Mouse (Mus musculus) embryonic stem cell, embryonic (primary cell): ENCODE results near the gene Cfap69.

Experiments
- CTCF ChIA-PET, 4 experiments: fragments of 300-600 bp in 2 of 4; fragments of 350-600 bp in 2 of 4; sonication (Branson Sonifier 250); formaldehyde crosslinking; loops; one replicate each; lab custom pipeline; 2022; ENCODE audit warnings: inconsistent platforms in 2 of 4; lab: Charles Lee
- POLR2A ChIA-PET, 4 experiments: fragments of 300-600 bp in 2 of 4; fragments of 350-600 bp in 2 of 4; sonication (Branson Sonifier 250); formaldehyde crosslinking; loops; one replicate each; lab custom pipeline; 2022; ENCODE audit warnings: antibody characterized with exemption in 4 of 4, inconsistent platforms in 1 of 4; lab: Charles Lee

The Cfap69 gene

DNA sequence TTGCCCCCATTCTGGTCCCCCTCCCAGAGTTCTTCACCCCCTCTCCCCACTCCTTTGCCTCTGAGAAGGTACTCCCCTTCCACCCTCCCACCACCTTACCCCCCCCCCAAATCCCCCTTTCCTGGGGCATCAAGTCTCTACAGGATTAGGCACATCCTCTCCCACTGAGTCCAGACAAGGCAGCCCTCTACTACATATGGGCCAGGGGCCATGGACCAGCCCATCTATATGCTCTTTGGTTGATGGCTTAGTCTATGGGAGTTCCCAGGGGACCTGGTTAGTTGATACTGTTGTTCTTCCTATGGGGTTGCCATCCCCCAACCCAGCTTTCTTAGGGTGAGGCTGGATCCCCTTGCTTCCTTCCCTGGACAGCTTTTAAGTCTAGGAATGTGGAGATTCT, 15.4 kb upstream of the Cfap69 start:
- CTCF ChIA-PET: no interaction called here
- POLR2A ChIA-PET: interaction anchor here in 1 of 4 experiments (1.4 kb wide), 1 partner anchor 120 kb away, joined by 4 read pairs; the partner anchor contains the start of gene Gtpbp10

DNA sequence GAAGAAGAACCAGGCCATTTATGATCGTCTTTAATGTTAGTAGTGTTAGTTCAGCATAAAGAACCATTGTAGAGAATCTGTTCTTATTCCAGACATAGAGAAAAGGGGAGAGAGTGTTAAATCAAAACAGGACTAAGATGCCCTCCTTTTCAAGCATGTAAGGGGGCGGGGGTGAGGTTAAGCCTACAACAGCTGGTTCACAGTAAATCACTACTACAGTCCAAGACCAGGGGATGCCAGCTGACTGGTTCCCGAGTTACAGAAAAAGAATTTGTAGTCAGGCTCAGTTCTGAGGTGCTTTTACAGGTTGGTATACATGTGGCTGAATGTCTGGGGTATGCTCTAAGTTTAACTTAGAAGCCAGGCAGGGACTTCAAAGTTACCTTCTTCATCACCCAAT, 12.0 kb upstream of the Cfap69 start:
- ChIA-PET CTCF (no interaction called here), POLR2A (no interaction called here)

GRCm38 (mm10) chr5:5668920-5669319, 4.9 kb upstream of the Cfap69 start:
- POLR2A ChIA-PET: interaction anchor here in 1 of 4 experiments (1.2 kb wide), 1 partner anchor 9 kb away, joined by 3 read pairs; no protein-coding TSS in a partner anchor
- CTCF ChIA-PET: no interaction called here

DNA sequence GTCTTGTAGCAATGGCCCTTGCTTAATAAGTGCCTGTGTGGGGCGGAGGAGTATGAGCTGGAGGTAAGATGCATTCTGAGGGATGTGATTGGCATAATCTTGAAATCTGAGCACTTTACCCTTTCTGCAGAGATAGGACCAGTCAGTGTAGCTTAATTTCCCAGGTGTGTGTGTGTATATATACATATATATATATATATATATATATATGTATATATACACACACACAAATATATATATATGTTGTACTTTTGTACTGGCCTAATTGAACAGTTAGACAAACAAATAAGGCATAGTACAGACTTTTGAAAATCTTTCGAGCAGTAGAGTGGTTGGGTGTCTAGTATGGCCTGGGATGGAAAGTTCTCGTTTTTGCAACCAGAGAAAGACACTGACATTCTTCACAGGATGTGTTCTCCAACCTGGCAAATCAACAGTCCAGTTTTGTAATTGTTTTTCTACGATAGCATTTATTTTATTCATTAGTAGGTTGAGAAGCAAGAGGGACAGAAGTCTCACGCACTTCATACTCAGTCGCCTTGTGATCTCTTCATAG, 410 bp upstream of the Cfap69 start:
- ChIA-PET CTCF (no interaction called here), POLR2A (interaction anchor here in 3 of 4 experiments (0.8 to 1.3 kb wide), 5 partner anchors 13 to 105 kb away, joined by 3 to 9 read pairs (median 4); partner anchors contain the start of genes Gtpbp10 (in 1 of the 3) and Steap2 (in 1 of the 3))

GRCm38 (mm10) chr5:5663057-5663456, 982 bp downstream of the Cfap69 start:
- ChIA-PET CTCF (interaction anchor here in 1 of 4 experiments (1.7 kb wide), 1 partner anchor 86 kb away, joined by 5 read pairs; the partner anchor contains the start of gene Steap1), POLR2A (interaction anchor here in 1 of 4 experiments (0.7 kb wide), 1 partner anchor 56 kb away, joined by 4 read pairs; no protein-coding TSS in a partner anchor)

- ChIA-PET POLR2A (no interaction called here), CTCF (interaction anchor here in 1 of 4 experiments (0.7 kb wide), 1 partner anchor 150 kb away, joined by 3 read pairs; no protein-coding TSS in a partner anchor)
Observed at GRCm38 (mm10) chr5:5658680-5659079, 5.4 kb downstream of the Cfap69 start.

DNA sequence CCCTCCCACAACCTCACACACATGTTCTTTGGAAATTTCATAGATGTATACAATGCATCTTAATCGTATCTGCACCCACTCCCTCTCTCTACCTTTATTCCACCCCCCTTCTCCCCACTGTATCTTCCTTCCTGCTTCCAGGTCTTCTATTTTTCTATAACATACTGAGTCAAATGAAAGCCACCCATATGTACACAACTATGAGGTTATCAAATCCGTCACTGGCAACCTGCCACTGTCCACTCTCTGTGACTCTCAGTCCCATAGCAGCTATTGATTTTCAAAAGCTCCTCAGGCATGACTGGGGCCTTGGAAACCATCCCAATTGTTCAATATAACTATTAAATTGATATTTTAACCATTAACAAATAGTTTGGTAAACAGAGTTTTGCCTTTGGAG, 6.1 kb downstream of the Cfap69 start:
- ChIA-PET CTCF (no interaction called here), POLR2A (no interaction called here)

DNA sequence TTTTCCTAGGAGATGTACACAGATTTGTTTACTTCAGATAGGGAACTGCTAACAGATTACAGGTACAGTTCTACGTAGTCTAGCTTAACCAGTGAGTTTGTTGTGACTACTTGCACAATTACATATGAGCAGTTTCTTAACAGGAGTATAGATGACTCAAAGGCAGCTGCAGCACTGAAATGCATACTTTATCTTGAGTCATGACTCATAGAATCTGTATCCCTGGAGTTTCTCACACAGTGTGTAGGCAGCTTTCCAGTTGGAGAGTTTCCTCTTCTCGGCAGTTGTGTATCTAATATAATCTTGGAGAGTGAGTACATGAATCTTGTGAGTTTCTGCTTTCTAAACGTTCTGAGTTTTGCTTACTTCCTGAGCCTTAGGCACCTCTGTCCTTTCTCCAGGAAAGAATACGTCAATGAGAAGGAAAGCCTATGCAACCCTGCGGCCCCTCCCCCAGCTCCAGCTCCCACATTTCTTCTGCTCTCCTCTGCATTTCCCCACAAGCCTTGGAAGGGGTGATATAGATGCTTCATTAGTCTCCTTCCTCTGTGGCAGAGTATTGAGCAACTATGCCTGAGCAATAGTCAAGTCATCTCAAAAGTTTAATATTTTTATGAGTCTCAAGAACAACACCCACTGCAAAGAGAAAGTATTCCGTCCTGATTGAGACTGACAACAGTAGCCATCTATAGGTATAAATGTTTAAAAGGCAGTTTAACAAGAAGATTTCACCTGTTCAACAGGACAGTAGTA, 15.0 kb downstream of the Cfap69 start:
- ChIA-PET CTCF (interaction anchor here in 2 of 4 experiments (0.6 to 2.7 kb wide), 3 partner anchors 38 to 101 kb away, joined by 4 to 22 read pairs (median 9); partner anchors contain the start of gene Steap1 (in 2 of the 2)), POLR2A (interaction anchor here in 1 of 4 experiments (0.7 kb wide), 1 partner anchor 92 kb away, joined by 4 read pairs; no protein-coding TSS in a partner anchor)

DNA sequence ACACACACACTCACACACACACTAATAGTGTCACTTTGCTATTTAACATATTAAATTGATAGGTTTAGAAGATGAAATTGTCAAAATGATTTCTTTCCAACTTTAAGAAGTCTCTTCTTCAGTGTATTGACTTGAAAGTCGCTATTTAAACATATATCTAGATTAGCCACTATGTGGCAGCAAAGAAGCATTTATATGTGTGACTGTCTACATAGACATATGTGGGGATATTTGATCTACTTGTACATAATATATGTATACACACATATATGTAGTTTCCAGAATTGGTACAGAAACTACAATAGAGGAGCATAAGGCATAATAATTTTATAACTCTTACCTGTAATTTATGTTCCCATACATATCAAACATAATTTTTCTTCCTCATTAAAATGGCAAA, 17.9 kb downstream of the Cfap69 start:
- POLR2A ChIA-PET: no interaction called here
- CTCF ChIA-PET: interaction anchor here in 1 of 4 experiments (0.9 kb wide), 1 partner anchor 103 kb away, joined by 7 read pairs; the partner anchor contains the start of gene Steap1

GRCm38 (mm10) chr5:5638496-5638895, 25.5 kb downstream of the Cfap69 start:
- CTCF ChIA-PET: no interaction called here
- POLR2A ChIA-PET: interaction anchor here in 1 of 4 experiments (1.3 kb wide), 1 partner anchor 9 kb away, joined by 3 read pairs; no protein-coding TSS in a partner anchor

GRCm38 (mm10) chr5:5625491-5625890, 38.5 kb downstream of the Cfap69 start:
- ChIA-PET CTCF (no interaction called here), POLR2A (interaction anchor here in 1 of 4 experiments (0.6 kb wide), 1 partner anchor 667 kb away, joined by 3 read pairs; no protein-coding TSS in a partner anchor)

DNA sequence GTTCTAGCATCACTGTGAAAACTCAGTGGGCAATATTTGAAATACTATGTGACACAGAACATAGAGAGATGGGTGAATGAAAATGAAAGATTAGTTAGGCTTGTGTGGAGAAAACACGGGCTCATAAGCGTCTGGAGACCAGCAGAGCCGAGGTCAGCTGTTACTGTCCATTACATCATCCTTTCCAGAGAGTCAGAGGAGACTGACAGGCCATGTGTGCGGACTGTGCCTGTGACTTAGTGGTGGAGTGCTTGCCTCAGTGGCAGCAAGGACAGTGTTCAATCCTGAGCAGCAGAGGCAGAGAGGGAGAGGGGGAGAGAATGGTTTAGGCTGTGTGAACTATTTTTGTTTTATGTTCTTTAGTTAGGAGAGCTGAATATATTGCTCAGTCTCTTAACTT, 45.7 kb downstream of the Cfap69 start:
- POLR2A ChIA-PET: interaction anchor here in 2 of 4 experiments (0.6 kb wide), 2 partner anchors 58 to 248 kb away, joined by 3 to 6 read pairs; no protein-coding TSS in a partner anchor
- CTCF ChIA-PET: no interaction called here

DNA sequence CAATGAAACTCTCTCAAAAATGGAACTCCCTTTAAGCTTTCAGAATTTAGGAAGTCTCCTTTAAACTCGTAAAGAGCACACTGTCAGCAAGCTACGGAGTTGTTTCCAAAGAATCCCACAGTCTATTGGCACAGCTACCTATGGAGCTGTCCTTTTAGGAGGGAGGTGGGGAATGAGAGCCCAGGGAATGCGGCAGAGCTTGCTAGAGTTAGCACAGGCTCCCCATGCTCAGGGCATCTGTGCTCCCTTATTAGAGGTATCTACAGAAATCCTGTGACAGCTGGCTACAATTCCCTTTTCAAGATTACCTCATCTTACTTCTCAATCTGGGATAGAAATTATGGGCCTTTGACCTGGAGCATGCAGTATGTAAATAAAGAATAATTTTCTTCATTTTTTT, 53.5 kb downstream of the Cfap69 start:
- CTCF ChIA-PET: interaction anchor here in 1 of 4 experiments (0.7 kb wide), 1 partner anchor 38 kb away, joined by 4 read pairs; no protein-coding TSS in a partner anchor
- POLR2A ChIA-PET: interaction anchor here in 1 of 4 experiments (0.7 kb wide), 1 partner anchor 80 kb away, joined by 6 read pairs; no protein-coding TSS in a partner anchor

DNA sequence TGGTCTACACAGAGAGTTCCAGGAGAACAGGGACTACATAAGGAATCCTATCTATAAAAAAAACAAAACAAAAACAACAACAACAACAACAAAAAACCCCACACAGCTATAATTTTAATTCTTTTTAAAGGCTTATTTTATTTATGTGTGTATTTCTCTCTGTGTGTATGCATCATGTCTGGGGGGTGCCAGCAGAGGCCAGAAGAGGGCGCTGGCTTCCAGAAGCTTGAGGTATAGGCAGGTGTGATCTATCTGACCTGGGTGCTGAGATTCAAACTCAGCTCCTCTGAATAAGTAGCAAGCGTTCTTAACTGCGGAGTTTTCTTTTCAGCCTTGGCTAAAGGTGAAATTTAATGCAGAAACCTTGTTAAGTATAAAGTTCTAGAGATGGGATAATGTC, 76.4 kb downstream of the Cfap69 start:
- ChIA-PET CTCF (interaction anchor here in 2 of 4 experiments (0.5 to 0.8 kb wide), 4 partner anchors 9 to 162 kb away, joined by 3 to 5 read pairs (median 3); partner anchors contain the start of genes Gtpbp10 (in 1 of the 2) and Steap1 (in 1 of the 2)), POLR2A (no interaction called here)

DNA sequence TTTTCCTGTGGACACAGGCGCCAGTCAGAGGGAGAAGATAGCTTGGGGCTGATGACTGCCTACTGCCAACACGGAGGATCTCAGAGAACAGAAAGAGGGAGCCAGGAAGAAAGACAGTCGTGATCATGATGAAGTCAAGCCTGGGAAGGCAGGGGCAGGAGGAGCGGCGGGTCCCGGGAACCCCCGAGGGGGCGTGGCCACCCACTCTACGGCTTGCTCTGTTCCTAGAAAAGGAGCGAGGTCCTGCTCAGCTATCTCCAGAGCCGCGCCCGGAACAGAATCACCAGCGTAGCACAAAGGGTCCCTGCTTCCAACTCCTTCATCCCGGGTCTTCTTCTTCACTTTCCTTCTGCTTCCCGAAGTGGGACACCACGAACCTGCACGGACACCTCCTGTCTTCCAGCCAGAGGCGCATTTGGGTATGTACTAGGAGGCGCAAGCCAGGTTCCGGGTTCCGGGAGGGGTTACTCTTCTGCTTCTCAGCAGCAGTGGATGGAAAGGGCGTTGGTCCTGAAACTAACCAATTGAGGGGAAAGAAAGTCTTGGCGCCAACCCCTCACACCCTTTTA, 90.2 kb downstream of the Cfap69 start, which contains the start of gene Gm8773:
Gene Gm8773 (plus strand): TSS at position 51 of the 569 bp plus-strand sequence.
- ChIA-PET POLR2A (interaction anchor here in 2 of 4 experiments (1.3 to 1.9 kb wide), 2 partner anchors 9 to 14 kb away, joined by 3 to 7 read pairs; partner anchors contain the start of gene Gtpbp10 (in 1 of the 2)), CTCF (interaction anchor here in 1 of 4 experiments (0.7 to 0.9 kb wide), 2 partner anchors 16 to 134 kb away, joined by 3 read pairs; no protein-coding TSS in a partner anchor)

DNA sequence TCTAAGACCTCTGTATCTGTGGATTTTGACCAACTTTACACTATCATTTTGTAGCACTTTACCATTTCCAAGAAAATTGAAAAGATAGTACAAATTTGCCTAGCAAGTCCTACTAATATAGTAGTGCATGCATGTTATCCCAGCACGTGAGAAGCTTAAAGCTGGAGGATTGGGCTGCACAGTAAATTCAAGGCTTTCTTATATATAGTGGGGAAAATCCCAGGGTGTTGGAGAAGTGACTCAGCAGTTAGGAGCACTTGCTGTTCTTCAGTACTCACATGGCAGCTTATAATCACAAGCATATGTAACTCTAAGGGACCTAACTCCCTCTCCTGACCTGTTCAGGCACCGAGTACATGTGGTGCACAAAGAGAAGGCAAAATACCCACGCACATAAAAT, 101.6 kb downstream of the Cfap69 start:
- ChIA-PET POLR2A (no interaction called here), CTCF (interaction anchor here in 1 of 4 experiments (0.6 kb wide), 1 partner anchor 9 kb away, joined by 3 read pairs; no protein-coding TSS in a partner anchor)

- CTCF ChIA-PET: no interaction called here
- POLR2A ChIA-PET: interaction anchor here in 2 of 4 experiments (0.7 to 2.8 kb wide), 4 partner anchors 10 to 133 kb away, joined by 3 to 18 read pairs (median 4); partner anchors contain the start of gene Steap2 (in 2 of the 2)
Observed at GRCm38 (mm10) chr5:5561041-5561706, 102.9 kb downstream of the Cfap69 start.
